Mouse (Mus musculus) yolk sac, embryonic 10.5 days (tissue): ENCODE measurements at regions not wholly inside any gene's neighbourhood (a gene's known extent, or its start where the extent isn't known, plus 50 kb on each side); places are given as distances from the start of the nearest gene placed in this dataset.

Source experiments
- DNase-seq: peaks from one replicate; pipeline ENCODE4 v3.0.0-alpha.2; 2017; ENCODE audit warnings: low spot score

- DNase-seq: no peak
Observed at GRCm38 (mm10) chr11:109088488-109089252, 55.5 kb downstream of the E030025P04Rik start.

- DNase-seq: no peak
Observed at GRCm38 (mm10) chr11:109081957-109082356, 62.2 kb downstream of the E030025P04Rik start.

DNA sequence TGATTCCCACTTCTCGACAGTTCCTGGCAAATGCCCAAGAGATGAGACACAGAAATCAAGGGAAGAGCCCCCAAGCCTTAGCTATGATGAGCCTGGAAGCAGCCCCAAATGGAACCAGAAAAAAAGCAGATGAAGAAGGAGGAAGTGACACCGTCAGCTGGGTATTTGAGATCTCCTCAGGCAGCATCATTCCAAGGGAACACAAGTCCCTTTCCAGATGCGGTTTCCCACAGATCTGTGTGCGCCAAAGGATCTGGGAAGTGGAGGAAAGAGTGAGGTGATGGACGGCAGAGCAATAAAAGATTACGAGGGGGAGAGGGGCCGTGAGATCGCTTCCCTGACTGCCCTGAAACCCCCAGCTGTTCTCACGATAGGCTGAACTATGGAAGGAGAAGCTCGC lies 62.7 kb downstream of the E030025P04Rik start:
- no peak for DNase-seq

DNA sequence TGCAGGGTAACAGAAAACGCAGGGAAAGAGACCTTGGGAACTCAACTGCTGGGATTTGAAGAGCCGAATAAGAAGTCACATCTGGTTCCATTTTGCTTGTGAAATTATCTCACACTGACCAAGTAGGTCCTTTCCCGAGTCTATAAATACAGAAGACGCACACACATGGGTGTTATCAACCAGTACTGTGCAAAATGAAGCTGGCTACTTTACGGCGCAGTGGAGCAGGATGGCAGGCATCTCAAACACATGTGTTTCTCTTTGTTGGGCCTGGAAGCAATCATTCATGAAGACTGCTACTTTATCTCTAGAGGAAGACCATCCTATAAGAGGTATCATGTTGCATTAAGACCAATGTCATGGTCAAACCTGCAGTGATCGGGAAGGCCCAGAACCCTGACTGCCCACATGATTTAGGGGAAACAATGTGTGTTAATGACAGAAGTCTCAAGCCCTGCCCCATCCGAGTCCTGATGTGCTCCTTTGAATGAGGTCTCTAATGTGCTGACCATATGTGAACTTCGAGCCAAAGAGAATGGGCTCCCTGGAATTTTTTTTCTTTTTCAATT lies 63.2 kb downstream of the E030025P04Rik start:
- no peak for DNase-seq

DNA sequence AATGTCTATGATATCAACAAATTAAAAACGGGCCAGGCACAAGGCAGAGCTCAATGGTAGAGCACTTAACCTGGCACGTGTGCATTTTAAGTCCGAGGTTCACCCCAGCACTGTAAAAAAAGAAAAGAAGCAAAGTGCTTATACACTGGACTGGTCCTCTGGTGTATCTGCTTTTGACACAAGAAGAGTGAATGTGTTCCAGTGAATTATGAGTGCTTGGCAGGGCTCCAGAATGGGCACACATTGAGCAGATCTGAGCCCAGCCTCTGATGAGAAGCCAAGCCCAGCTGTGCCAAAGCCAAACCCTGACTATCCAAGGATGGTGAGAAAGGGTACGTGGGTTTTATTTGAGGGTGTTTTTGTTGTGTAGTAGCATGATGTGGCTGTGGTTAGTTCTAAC lies 64.7 kb downstream of the E030025P04Rik start:
- no peak for DNase-seq

DNA sequence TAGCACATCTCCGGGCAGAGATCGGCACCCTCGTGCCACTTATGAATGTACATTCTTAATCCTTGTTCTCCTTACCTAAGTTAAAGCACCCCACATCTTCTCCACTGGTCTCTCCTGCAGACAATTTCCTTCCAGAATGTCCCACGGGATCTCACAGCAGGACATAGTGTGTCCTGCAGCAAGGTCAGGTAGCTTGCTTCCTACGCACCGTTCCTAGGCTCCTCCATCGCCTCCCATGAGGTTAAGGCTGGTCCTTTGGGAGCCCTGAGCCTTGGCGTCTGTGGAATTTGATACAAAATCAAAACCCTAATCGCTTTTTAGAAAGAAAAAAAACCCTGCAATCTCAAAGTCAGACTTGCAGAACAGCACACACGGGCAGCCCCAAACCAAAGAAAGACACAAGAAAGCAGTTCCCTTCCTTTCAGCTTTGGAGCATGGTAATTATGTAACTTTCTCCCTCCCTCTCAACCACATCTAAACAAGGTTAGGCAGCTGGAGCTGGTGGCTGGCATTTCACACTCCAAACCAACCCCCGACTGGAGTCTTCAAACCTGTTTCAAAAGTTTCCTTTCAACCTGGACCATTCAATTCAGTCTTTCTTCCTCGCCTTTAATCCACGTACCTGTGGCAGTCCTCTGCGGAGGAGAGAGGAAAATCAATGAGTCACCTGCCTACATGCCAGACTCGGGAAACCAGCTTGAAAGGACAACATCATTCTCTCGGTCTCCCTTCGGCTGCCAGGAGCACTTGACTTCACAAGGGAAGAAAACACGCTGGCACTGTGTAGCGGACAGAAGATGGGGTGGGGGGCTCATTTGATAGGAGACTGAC lies 67.4 kb downstream of the E030025P04Rik start:
- no peak for DNase-seq

DNA sequence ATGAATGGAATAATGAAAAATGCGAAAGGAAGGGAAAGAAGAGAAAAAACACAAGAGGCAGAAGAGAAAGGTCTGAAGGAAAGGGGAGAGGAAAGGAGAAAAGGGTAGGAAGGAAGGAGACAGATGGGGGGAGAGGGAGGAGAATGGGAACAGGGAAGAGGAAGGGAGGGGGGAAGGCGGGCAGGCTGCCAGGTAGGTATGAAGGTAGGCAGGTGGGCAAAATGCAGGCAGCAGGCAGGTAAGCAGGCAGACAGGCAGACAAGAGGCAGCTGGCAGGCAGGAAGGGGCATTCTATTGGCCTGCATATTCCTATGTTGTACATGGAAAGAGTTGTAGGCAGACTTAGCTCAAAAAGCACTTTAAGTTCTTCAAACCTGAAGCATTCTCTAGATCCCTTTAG lies 72.8 kb downstream of the E030025P04Rik start:
- no peak for DNase-seq

- DNase-seq: no peak
Observed at GRCm38 (mm10) chr11:109070412-109070811, 73.8 kb downstream of the E030025P04Rik start.

DNA sequence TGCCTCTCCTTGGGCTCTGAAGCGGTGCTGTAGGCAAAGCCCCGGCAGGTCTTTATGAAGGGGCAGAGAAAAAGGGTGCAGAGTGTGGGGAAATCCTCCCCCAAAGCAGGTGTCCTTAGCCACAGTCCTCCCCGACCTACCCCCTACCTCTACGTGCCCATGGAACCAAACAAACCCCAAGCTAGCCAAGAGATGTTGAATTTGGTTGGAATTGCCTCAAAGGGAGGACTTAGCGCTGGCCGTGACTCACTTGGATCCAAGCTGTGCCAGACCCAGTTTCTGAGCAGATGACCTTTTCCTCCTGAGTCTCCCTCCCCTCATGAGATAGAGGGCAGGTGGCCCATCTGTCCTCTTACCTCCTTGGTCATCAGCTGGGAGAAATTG lies 74.9 kb downstream of the E030025P04Rik start:
- DNase-seq: no peak

DNA sequence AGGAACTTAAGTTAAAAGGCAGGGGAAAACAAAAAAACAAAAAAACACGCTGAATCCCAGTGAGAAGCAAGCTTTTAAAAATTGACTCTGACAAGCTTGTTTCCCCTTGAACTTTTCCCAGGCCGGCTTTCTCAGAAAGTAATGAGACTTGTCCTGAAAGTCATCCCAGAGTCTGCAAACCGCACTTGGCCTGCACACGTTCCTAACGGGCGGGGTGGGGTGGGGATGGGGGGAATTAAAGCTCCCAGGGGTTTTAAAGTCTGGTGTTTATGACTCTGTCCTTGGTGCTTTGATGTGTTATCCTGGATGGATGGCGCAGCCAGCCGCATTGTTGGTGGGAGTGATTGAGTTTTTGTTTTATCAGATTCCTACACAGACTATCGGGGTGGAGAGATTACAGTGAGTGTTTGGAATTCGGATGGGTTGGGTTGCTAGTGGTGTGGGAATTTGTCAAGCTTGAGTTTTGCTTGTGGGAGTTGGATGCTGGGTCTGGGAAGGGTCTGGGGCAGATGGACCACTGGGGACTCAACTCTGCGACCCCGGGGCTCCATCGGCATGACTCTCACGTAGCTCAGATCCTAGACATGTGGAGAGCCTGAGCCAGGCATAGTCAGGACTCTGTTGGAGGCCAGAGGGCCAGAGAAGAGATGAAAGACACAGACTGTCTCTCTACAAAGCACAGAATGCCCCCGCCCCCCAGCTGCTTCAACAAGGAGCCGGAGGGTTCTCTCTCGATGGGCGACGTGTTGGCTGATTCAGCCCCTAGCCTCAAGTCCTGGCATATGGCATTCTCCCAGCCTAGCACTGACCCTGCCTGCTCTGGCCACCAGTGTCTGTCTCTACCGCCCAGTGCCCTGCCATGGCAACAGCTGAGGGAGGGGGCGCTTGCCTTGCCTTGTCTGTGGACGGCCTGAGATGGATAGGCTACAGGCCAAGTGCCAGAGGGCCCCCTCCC lies 75.5 kb downstream of the E030025P04Rik start:
- DNase-seq: peak; percentile 11

- DNase-seq: no peak
Observed at GRCm38 (mm10) chr11:109067733-109068132, 76.4 kb downstream of the E030025P04Rik start.

- DNase-seq: no peak
Observed at GRCm38 (mm10) chr11:109061971-109062370, 82.2 kb downstream of the E030025P04Rik start.

- DNase-seq: no peak
Observed at GRCm38 (mm10) chr11:109060527-109060908, 83.7 kb downstream of the E030025P04Rik start.

DNA sequence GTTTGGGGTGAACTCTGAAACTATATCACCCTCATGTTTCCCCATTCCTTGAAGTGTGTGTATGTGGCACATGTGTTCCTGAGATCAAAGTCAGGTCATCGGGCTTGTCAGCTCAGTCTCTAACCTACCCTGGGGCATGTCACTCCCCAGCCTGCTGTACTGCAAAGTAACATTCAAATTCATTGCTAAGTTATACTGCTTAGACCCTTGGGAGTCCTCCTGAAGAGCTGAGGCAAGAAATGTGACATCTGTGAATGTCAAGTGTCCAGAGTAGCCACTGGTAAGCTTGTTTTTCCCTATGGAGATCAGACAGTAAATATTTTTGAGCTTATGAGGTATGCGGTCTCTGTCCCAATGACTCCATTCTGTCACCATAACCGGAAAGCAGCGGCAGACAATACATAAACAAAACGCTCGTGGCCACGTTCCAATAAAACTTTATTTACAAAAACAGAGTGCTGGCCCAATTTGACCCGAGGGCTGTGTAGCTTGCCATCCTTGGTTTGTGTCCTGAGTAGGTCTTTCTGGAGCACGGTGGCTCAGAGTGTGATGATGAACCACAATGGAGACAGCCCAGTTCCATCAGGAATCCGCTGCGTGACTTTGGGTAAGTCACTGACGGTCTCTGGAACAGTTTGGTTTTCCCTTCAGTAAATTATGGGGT lies 84.2 kb downstream of the E030025P04Rik start:
- no peak for DNase-seq

- DNase-seq: no peak
Observed at GRCm38 (mm10) chr11:109058021-109058420, 86.1 kb downstream of the E030025P04Rik start.

- DNase-seq: no peak
Observed at GRCm38 (mm10) chr11:109048257-109049101, 95.7 kb downstream of the E030025P04Rik start.

DNA sequence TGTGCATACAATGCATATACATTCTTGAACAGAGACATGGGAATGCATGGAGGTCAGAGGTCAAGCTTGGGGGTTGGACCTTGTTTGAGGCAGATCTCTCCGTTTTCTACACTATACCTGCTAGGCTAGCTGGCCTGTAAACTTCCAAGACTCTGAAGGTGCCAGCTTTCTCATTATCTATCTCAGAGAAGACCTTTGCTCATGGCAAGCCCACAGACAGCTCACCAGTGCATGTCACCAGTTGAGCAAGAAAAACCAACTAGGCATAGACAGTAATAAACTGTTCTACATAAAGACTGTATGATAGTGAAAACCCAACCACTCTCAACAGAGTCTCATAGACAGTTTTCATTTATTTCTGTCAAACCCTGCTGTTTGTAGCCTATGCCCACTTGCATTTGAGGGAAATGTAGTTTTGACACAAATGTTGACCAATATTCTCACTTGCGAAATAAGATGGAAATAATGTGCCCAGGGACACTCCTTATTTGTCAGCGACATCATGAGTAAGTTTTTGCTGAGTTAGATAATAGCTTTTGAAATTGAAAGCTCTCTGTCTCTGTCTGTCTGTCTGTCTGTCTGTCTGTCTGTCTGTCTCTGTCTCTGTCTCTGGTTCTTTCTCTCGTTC lies 96.6 kb downstream of the E030025P04Rik start:
- DNase-seq: no peak

GRCm38 (mm10) chr11:109046446-109046845 lies 97.7 kb downstream of the E030025P04Rik start:
- no peak for DNase-seq

GRCm38 (mm10) chr11:109040519-109040916 lies 103.7 kb downstream of the E030025P04Rik start:
- no peak for DNase-seq
